8 mouse cellular contexts compared by ENCODE assay signal in the genomic region with DNA sequence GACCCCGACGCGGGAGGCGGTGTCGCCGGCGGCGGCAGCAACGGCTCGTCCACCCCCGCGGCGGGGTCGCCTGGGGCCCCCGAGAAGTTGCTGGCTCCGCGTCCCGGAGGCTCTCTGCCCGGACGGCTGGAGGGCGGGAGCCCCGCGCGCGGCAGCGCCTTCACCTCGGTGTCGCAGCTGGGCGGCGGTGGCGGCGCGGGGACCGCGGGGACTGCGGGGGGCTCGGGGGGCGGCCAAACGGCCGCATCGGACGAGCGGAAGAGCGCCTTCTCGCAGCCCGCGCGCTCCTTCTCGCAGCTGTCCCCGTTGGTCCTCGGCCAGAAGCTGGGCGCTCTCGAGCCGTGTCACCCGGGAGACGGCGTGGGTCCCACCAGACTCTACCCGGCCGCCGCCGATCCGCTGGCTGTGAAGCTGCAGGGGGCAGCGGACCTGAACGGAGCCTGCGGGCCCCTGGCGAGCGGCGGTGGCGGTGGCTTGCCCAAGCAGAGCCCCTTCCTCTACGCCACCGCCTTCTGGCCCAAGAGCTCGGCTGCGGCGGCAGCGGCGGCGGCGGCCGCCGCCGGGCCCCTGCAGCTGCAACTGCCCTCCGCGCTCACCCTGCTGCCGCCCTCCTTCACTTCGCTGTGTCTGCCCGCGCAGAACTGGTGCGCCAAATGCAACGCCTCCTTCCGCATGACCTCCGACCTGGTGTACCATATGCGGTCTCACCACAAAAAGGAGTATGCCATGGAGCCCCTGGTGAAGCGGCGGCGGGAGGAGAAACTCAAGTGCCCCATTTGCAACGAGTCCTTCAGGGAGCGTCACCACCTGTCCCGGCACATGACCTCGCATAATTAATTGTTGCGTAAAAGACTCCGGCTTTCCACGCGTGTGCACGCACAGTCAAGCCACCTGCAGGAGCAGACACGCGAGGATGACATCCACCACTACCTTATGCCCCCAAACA. TPM values are rescaled to one million over a fixed set of nuclear protein-coding genes. Genes with fewer than 3 reads are reported as not detected.
DNase-seq lines count a peak whose midpoint lies in the region; ATAC-seq and TF ChIP-seq lines count a peak whose summit lies in the region.

No protein-coding gene starts in this region.

- H3K9ac ChIP-seq in hindbrain, embryonic 11.5 days (ENCODE audit: low read depth, low read length): peak overlapping the region; percentile 55
- H3K9ac ChIP-seq in liver, postnatal 0 days (replicated peaks): no peak overlapping the region

- H3K27me3 ChIP-seq in hindbrain, embryonic 11.5 days (ENCODE audit: control insufficient read depth, insufficient read depth, low read length): peaks cover 56% of the 10 kb centered on the region
- H3K27me3 ChIP-seq in liver, postnatal 0 days (ENCODE audit: insufficient read depth, low read length): peaks cover 97% of the 10 kb centered on the region

- no peak overlapping the region for H3K27ac ChIP-seq in hindbrain, embryonic 11.5 days (ENCODE audit: low read depth, low read length)
- H3K27ac ChIP-seq in liver, postnatal 0 days (ENCODE audit: low read depth): no peak overlapping the region

- peak overlapping the region; percentile 93 for H3K4me2 ChIP-seq in hindbrain, embryonic 11.5 days (replicated peaks; ENCODE audit: low read depth, low read length)
- peak overlapping the region; percentile 85 for H3K4me2 ChIP-seq in liver, postnatal 0 days (ENCODE audit: low read depth, low read length)

- peaks cover 5% of the 10 kb centered on the region for H3K4me1 ChIP-seq in hindbrain, embryonic 11.5 days (replicated peaks; ENCODE audit: control insufficient read depth, insufficient read depth, low read length)
- H3K4me1 ChIP-seq in liver, postnatal 0 days (ENCODE audit: insufficient read depth): peaks cover 8% of the 10 kb centered on the region; the same call in 1 of the 2 replicates

- peak overlapping the region; percentile 50 for H3K4me3 ChIP-seq in hindbrain, embryonic 11.5 days (ENCODE audit: low read depth, low read length)
- peak overlapping the region; percentile 54 for H3K4me3 ChIP-seq in liver, postnatal 0 days (ENCODE audit: low read depth, low read length)

- intact Hi-C loops in gastrocnemius, postnatal 14 days (cut with DNase I; ENCODE audit: low total_unique reads): loop anchor here (5.0 kb wide), 1 partner anchor 141 kb away; a partner anchor contains a TSS

- ATAC-seq in CD4-positive, CD25-positive, alpha-beta regulatory T cell, adult 4 months: peak; percentile 11
- ATAC-seq in hindbrain, embryonic 11.5 days (ENCODE audit: low FRiP score): peak; percentile 34
- peak; percentile 19; the same call in 1 of the 2 replicates for ATAC-seq in liver, postnatal 0 days

- under 1% methylated on average over 61 of the region's 106 CpGs for WGBS in hindbrain, embryonic 11.5 days
- 2% methylated on average over 85 of the region's 106 CpGs for WGBS in liver, postnatal 0 days (ENCODE audit: insufficient replicate concordance)

- TF ChIP-seq CTCF in liver, postnatal 0 days (IDR thresholded peaks at IDR 0.05; ENCODE audit: low read depth): no peak

- H3K9me3 ChIP-seq in hindbrain, embryonic 11.5 days (ENCODE audit: control insufficient read depth, low read length): no peaks in the 10 kb centered on the region
- no peaks in the 10 kb centered on the region for H3K9me3 ChIP-seq in liver, postnatal 0 days (ENCODE audit: low read length)

- peak; percentile 60 for DNase-seq in gastrocnemius, postnatal 14 days
- DNase-seq in gastrocnemius, postnatal 25 days: no peak
- DNase-seq in embryo, embryonic 11 days: peak; percentile 71
- peak; percentile 72 for DNase-seq in hindbrain, embryonic 11.5 days (ENCODE audit: low spot score)
- peak; percentile 27 for DNase-seq in liver, postnatal 0 days
- DNase-seq in right cerebral cortex, postnatal 14 days: peak; percentile 47
- DNase-seq in layer of hippocampus, adult 9-10 months (ENCODE audit: low spot score): no peak

- no peaks in the 10 kb centered on the region for H3K36me3 ChIP-seq in hindbrain, embryonic 11.5 days (ENCODE audit: control insufficient read depth, insufficient read depth, low read length)
- no peaks in the 10 kb centered on the region for H3K36me3 ChIP-seq in liver, postnatal 0 days (replicated peaks; ENCODE audit: insufficient read depth, low read length)

- TF ChIP-seq EP300 in liver, postnatal 0 days (IDR thresholded peaks at IDR 0.05; ENCODE audit: low read depth): no peak

RNA-seq across cellular contexts. Expression of a gene that starts 19.1 kb away (rescaled TPM):
- total RNA-seq in gastrocnemius, postnatal 14 days (2021): 1 to 10 TPM in 1 of 2 experiments, under 1 TPM in 1; 0.80 to 1.1 TPM
- total RNA-seq in gastrocnemius, postnatal 25 days (2021): under 1 TPM; 0.72 to 0.88 TPM
- not detected for polyA plus RNA-seq in CD4-positive, CD25-positive, alpha-beta regulatory T cell, adult 4 months (2017; shearing (Covaris generic))
- 2.8 and 2.9 TPM in 2 replicates for polyA plus RNA-seq in hindbrain, embryonic 11.5 days (2014; fragmentation: Nextera tagmentation; extraction: Ambion mirVana)
- not detected in 2 replicates for polyA plus RNA-seq in liver, postnatal 0 days (2015; fragmentation: Nextera tagmentation; extraction: Ambion mirVana)

Comparison
In these comparisons a context has a peak if more than half of its experiments do, and no peak if none do; other contexts are left out.
1. DNase-seq: peak in gastrocnemius, postnatal 14 days (single experiment), embryo, embryonic 11 days (single experiment), hindbrain, embryonic 11.5 days (single experiment), liver, postnatal 0 days (single experiment) and right cerebral cortex, postnatal 14 days (single experiment); none in gastrocnemius, postnatal 25 days (single experiment) and layer of hippocampus, adult 9-10 months (single experiment).
2. Peak in every context shown above with its lines, with median percentiles within 50 percentile points of each other: ATAC-seq.